Mouse (Mus musculus) limb, embryonic 14.5 days (tissue): Measurements from ENCODE around the gene Btn2a2. TPM values are rescaled to one million over a fixed set of nuclear protein-coding genes. Genes with fewer than 3 reads are reported as not detected.
"Not testable (repeated sequence)": the region's sequence is repeated elsewhere in the genome, so short reads cannot be mapped to it uniquely, and the experiment has no call there.

Source experiments
- ATAC-seq: fragments of 200-750 bp; cut with Nextera tagmentation; 2 replicates; pipeline ENCODE4 v1.8.0; 2017; ENCODE audit warnings: low read depth, moderate number of reproducible peaks, moderate TSS enrichment; ENCODE audit not compliant: low FRiP score
- DNase-seq: peaks from one replicate; pipeline ENCODE4 v3.0.0-alpha.2; 2015; ENCODE audit warnings: low spot score
- H3K27ac ChIP-seq: fragments of 300-500 bp; sonication (generic); replicated peaks from 2 replicates; pipeline ENCODE4 v1.5.1; 2014; ENCODE audit warnings: low read depth, mild to moderate bottlenecking, low read length, moderate library complexity, mixed read lengths
- H3K27me3 ChIP-seq: fragments of 300-500 bp; sonication (generic); 2 replicates; pipeline ENCODE4 v1.6.1; 2014; ENCODE audit warnings: low read length, mixed read lengths; ENCODE audit not compliant: control insufficient read depth, insufficient read depth
- H3K36me3 ChIP-seq: fragments of 300-500 bp; sonication (generic); 2 replicates; pipeline ENCODE4 v1.6.1; 2014; ENCODE audit warnings: mild to moderate bottlenecking, low read length, moderate library complexity, mixed read lengths; ENCODE audit not compliant: control insufficient read depth, insufficient read depth
- H3K4me1 ChIP-seq: fragments of 300-500 bp; sonication (generic); 2 replicates; pipeline ENCODE4 v1.6.1; 2014; ENCODE audit warnings: antibody characterized with exemption, low read length, mixed read lengths; ENCODE audit not compliant: control insufficient read depth, insufficient read depth
- H3K4me2 ChIP-seq: fragments of 300-500 bp; sonication (generic); replicated peaks from 2 replicates; pipeline ENCODE4 v1.6.1; 2014; ENCODE audit warnings: low read depth, mild to moderate bottlenecking, low read length, moderate library complexity; ENCODE audit not compliant: severe bottlenecking
- H3K4me3 ChIP-seq: fragments of 300-500 bp; sonication (generic); replicated peaks from 2 replicates; pipeline ENCODE4 v1.5.1; 2014; ENCODE audit warnings: low read length
- H3K9ac ChIP-seq: fragments of 300-500 bp; sonication (generic); 2 replicates; pipeline ENCODE4 v1.6.1; 2014; ENCODE audit warnings: mild to moderate bottlenecking, low read depth, low read length, moderate library complexity; ENCODE audit not compliant: severe bottlenecking
- H3K9me3 ChIP-seq: fragments of 300-500 bp; sonication (generic); 2 replicates; pipeline ENCODE4 v1.6.1; 2016; ENCODE audit warnings: low read length; ENCODE audit not compliant: control insufficient read depth
- POLR2A ChIP-seq: fragments of 200-500 bp; IDR thresholded peaks from 2 replicates; pipeline ENCODE4 v1.8.0; 2012; ENCODE audit warnings: inconsistent platforms, mild to moderate bottlenecking, moderate library complexity, borderline replicate concordance; ENCODE audit not compliant: insufficient read depth, insufficient read length; ENCODE audit errors: extremely low read depth
- WGBS: fragments of 180-500 bp; shearing (Covaris S2); extraction: QIAGEN DNeasy Blood & Tissue Kit; methylation state at CpG from one replicate; pipeline ENCODE4 v1.1.7; 2014; 5-methylcytosine and 5-hydroxymethylcytosine counted together
- polyA plus RNA-seq, 2 experiments: library from polyadenylated mRNA; depleted of rRNA in 1 of 2; stranded (reverse) in 1 of 2; unstranded in 1 of 2; fragments of >200 nt; fragmentation: Nextera tagmentation in 1 of 2; extraction: Ambion mirVana in 1 of 2; gene quantifications; 2 replicates each; pipeline versions ENCODE4 v1.2.1 to v1.2.3; 2012 to 2014

Gene Btn2a2
- polyA plus RNA-seq, 2 experiments, result 0.62 to 0.89 TPM

DNA sequence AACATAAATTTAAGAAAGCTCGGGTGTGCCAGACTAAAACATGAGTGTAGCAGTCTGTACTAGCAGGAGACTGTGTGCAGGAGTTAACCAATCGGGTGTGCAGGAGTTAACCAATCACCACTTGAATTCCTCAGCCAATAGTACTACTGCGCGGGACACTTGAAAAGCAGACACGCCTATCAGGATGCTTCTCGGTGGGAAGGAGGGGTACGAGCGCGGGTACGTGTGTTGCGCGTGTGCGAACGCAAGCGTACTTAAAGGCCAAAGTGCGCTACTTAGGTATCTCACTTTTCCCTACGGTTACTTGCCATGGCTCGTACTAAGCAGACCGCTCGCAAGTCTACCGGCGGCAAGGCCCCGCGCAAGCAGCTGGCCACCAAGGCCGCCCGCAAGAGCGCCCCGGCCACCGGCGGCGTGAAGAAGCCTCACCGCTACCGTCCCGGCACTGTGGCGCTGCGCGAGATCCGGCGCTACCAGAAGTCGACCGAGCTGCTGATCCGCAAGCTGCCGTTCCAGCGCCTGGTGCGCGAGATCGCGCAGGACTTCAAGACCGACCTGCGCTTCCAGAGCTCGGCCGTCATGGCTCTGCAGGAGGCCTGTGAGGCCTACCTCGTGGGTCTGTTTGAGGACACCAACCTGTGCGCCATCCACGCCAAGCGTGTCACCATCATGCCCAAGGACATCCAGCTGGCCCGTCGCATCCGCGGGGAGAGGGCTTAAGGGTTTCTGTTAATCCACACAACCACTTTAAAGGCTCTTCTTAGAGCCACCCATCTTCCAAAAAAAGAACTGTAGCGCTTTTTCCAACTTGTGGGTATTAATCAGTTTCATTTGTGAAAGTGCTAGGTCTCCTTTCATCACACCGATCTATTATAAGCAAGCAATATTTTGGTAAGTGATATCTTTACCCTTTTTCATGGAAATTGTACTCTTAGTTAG lies 46.7 kb upstream of the Btn2a2 start, which contains the start of gene Hist1h3g:
Gene Hist1h3g, plus strand, starts transcription at position 286 of the 939 bp plus-strand sequence.
- Histone ChIP-seq H3K4me1 (peaks cover 23% of the 10 kb centered on the region), H3K4me2 (peak within 1 kb of the TSS; percentile 49), H3K27ac (peak within 1 kb of the TSS; percentile 92), H3K9ac (peak within 1 kb of the TSS; percentile 76), H3K4me3 (peak within 1 kb of the TSS; percentile 55)
- WGBS, result under 1% methylated on average over 26 of the region's 62 CpGs
- H3K27me3 ChIP-seq, H3K9me3 ChIP-seq, H3K36me3 ChIP-seq: not testable (repeated sequence)
- ATAC-seq, result peak; percentile 88
- TF ChIP-seq POLR2A, result peak; percentile 73; the same call in 1 of the 2 replicates
- DNase-seq, result peak; percentile 98

GRCm38 (mm10) chr13:23534368-23535131 lies 45.9 kb upstream of the Btn2a2 start:
- Histone ChIP-seq H3K4me1 (peaks cover 23% of the 10 kb centered on the region), H3K9ac (peak overlapping the region; percentile 76), H3K4me3 (peak overlapping the region; percentile 55), H3K27ac (peak overlapping the region; percentile 92), H3K4me2 (peak overlapping the region; percentile 49), H3K36me3 (no peaks in the 10 kb centered on the region), H3K27me3 (no peaks in the 10 kb centered on the region), H3K9me3 (no peaks in the 10 kb centered on the region)
- 0 out of 2 replicates have a peak, but pooled peaks have one; percentile 5 for ATAC-seq
- 1% methylated on average over 15 of the region's 15 CpGs for WGBS
- 0 out of 2 replicates have a peak, but pooled peaks have one; percentile 29 for TF ChIP-seq POLR2A
- DNase-seq, result no peak

DNA sequence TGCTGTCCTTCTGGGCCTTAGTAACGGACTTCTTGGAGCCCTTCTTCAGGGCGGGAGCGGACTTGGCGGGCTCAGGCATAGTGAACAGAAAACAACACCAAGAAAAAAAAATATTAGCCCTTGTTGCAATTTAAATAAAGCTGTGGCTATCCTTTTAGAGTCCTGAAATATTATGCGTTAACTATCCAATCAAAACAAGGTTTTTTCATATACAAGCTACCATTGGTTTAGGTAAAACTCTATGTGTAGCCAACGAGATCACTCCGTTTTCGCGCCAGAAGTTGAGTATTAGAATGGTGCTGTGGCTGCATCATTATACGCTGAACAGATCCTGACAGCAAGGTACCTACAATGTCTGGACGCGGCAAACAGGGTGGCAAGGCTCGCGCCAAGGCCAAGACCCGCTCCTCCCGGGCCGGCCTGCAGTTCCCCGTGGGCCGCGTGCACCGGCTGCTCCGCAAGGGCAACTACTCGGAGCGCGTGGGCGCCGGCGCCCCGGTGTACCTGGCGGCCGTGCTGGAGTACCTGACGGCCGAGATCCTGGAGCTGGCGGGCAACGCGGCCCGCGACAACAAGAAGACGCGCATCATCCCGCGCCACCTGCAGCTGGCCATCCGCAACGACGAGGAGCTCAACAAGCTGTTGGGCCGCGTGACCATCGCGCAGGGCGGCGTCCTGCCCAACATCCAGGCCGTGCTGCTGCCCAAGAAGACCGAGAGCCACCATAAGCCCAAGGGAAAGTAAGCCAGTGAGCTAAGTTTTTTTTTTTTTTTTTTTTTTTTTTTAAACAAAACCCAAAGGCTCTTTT lies 45.1 kb upstream of the Btn2a2 start, which contains the start of gene Hist1h2af:
Gene Hist1h2af, plus strand, starts transcription at position 347 of the 808 bp plus-strand sequence.
- peak within 1 kb of the TSS; percentile 55 for H3K4me3 ChIP-seq
- peak within 1 kb of the TSS; percentile 99 for H3K27ac ChIP-seq
- ATAC-seq (peak; percentile 31), DNase-seq (peak; percentile 93)
- H3K9me3 ChIP-seq, H3K36me3 ChIP-seq, H3K27me3 ChIP-seq: not testable (repeated sequence)
- TF ChIP-seq POLR2A, result 0 out of 2 replicates have a peak, but pooled peaks have one; percentile 13
- peaks cover 28% of the 10 kb centered on the region for H3K4me1 ChIP-seq
- H3K4me2 ChIP-seq, result peak within 1 kb of the TSS; percentile 49
- H3K9ac ChIP-seq, result peak within 1 kb of the TSS; percentile 76
- 3% methylated on average over 21 of the region's 53 CpGs for WGBS

DNA sequence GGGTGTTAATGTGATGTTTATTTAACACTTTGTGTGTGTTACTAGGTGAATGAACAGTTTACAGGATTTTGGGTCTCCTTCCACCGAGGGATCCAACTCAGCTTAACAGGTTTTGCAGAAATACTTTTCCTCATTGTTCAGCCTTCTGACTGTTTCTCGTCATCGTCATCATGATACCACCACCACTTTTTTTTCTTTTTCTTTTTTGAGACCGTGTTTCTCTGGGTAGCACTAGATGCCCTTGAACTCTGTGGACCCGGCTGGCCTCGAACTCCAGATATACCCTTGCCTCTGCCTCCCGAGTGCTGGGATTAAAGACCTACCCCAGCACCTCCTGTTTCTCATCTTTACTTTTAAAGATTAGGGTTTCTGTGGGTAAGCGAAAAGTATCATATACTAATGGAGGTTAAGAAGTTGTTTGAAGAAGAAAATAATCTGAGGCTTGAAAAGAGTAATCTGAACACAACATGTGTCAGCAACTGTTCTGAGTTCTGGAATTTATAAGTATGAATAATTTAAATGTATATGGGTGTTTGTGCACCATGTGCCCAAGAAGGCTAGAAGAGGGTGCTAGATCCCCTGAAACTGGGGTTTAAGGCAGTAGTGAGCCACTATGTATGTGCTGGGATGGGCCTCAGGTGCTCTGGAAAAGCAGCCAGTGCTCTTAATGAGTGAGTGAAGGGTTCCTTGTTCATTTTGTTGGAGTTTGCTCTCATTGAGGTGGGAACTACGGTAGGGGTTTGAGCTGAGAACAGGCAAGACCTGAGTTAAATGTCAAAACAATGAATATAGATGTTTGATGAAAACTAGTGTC lies 43.8 kb upstream of the Btn2a2 start:
- peak overlapping the region; percentile 76 for H3K9ac ChIP-seq
- peak overlapping the region; percentile 49 for H3K4me2 ChIP-seq
- DNase-seq (no peak), ATAC-seq (no peak)
- H3K9me3 ChIP-seq, result no peaks in the 10 kb centered on the region
- no peaks in the 10 kb centered on the region for H3K27me3 ChIP-seq
- TF ChIP-seq POLR2A, result no peak
- H3K4me1 ChIP-seq, result peaks cover 29% of the 10 kb centered on the region
- WGBS, result 18% methylated on average over 9 of the region's 9 CpGs
- H3K27ac ChIP-seq, result peak overlapping the region; percentile 99
- H3K36me3 ChIP-seq, result no peaks in the 10 kb centered on the region
- H3K4me3 ChIP-seq, result peak overlapping the region; percentile 55
